Mouse (Mus musculus): ENCODE results near the gene Vwa3a. TPM values are rescaled to one million over a fixed set of nuclear protein-coding genes. Genes with fewer than 3 reads are reported as not detected.

Gene Vwa3a
- total RNA-seq, 1 experiment = 0.18 TPM

GRCm38 (mm10) chr7:120744606-120745005, 5.5 kb downstream of the Vwa3a start:
- no peak overlapping the region for H3K4me3 ChIP-seq (ENCODE audit: insufficient read depth in 1 of 2, low read depth in 1 of 2, low read length in 2 of 2, poor library complexity in 1 of 2, severe bottlenecking in 1 of 2)
- no peak for DNase-seq (ENCODE audit: low read depth, low spot score)
- H3K27ac ChIP-seq (ENCODE audit: insufficient read depth, low read depth, low read length, poor library complexity, severe bottlenecking) = no peak overlapping the region
- peaks cover 2 to 3% of the 10 kb centered on the region in 2 experiments; a peak in 2 of 4 replicates for H3K4me1 ChIP-seq (ENCODE audit: control insufficient read depth in 2 of 2, insufficient read depth in 2 of 2, low read length in 2 of 2, poor library complexity in 1 of 2)
- H3K9me3 ChIP-seq (ENCODE audit: control insufficient read depth, insufficient read depth, low read depth, low read length) = no peaks in the 10 kb centered on the region
- in situ Hi-C loops (cut with MboI; ENCODE audit: low sequenced_read_pairs in 2 of 2, unreplicated experiment in 2 of 2) = no loop called here
- H3K9ac ChIP-seq (ENCODE audit: insufficient read depth, low read depth, low read length, poor library complexity, severe bottlenecking) = no peak overlapping the region
- TF ChIP-seq CHD2 (IDR thresholded peaks at IDR 0.05; ENCODE audit: low read depth, low read length) (no peak), HCFC1 (IDR thresholded peaks at IDR 0.05; ENCODE audit: borderline replicate concordance, insufficient read depth, low read length) (no peak), ZNF384 (IDR thresholded peaks at IDR 0.05; ENCODE audit: low read depth, low read length) (no peak), ZC3H11A (IDR thresholded peaks at IDR 0.05; ENCODE audit: borderline replicate concordance, low read depth, low read length) (no peak), MAFK (IDR thresholded peaks at IDR 0.05; ENCODE audit: insufficient read depth, low read depth, low read length) (no peak)
- H3K36me3 ChIP-seq (ENCODE audit: control insufficient read depth, insufficient read depth, low read length, poor library complexity, severe bottlenecking) = no peaks in the 10 kb centered on the region

- Histone ChIP-seq H3K27ac (ENCODE audit: insufficient read depth, low read depth, low read length, poor library complexity, severe bottlenecking) (no peak overlapping the region), H3K9ac (ENCODE audit: insufficient read depth, low read depth, low read length, poor library complexity, severe bottlenecking) (no peak overlapping the region), H3K4me1 (ENCODE audit: control insufficient read depth in 2 of 2, insufficient read depth in 2 of 2, low read length in 2 of 2, poor library complexity in 1 of 2) (no peaks in the 10 kb centered on the region), H3K4me3 (ENCODE audit: insufficient read depth in 1 of 2, low read depth in 1 of 2, low read length in 2 of 2, poor library complexity in 1 of 2, severe bottlenecking in 1 of 2) (no peak overlapping the region), H3K36me3 (ENCODE audit: control insufficient read depth, insufficient read depth, low read length, poor library complexity, severe bottlenecking) (no peaks in the 10 kb centered on the region), H3K9me3 (ENCODE audit: control insufficient read depth, insufficient read depth, low read depth, low read length) (no peaks in the 10 kb centered on the region)
- DNase-seq (ENCODE audit: low read depth, low spot score) = no peak
- in situ Hi-C loops (cut with MboI; ENCODE audit: low sequenced_read_pairs in 2 of 2, unreplicated experiment in 2 of 2) = no loop called here
- TF ChIP-seq ZNF384 (IDR thresholded peaks at IDR 0.05; ENCODE audit: low read depth, low read length) = no peak
- TF ChIP-seq MAFK (IDR thresholded peaks at IDR 0.05; ENCODE audit: insufficient read depth, low read depth, low read length) = no peak
- TF ChIP-seq HCFC1 (IDR thresholded peaks at IDR 0.05; ENCODE audit: borderline replicate concordance, insufficient read depth, low read length) = no peak
- no peak for TF ChIP-seq CHD2 (IDR thresholded peaks at IDR 0.05; ENCODE audit: low read depth, low read length)
These were observed 6.9 kb downstream of the Vwa3a start for GRCm38 (mm10) chr7:120746029-120746428.

GRCm38 (mm10) chr7:120746821-120747220, 7.7 kb downstream of the Vwa3a start:
- H3K4me1 ChIP-seq (ENCODE audit: control insufficient read depth in 2 of 2, insufficient read depth in 2 of 2, low read length in 2 of 2, poor library complexity in 1 of 2) = no peaks in the 10 kb centered on the region
- H3K27ac ChIP-seq (ENCODE audit: insufficient read depth, low read depth, low read length, poor library complexity, severe bottlenecking) = no peak overlapping the region
- in situ Hi-C loops (cut with MboI; ENCODE audit: low sequenced_read_pairs in 2 of 2, unreplicated experiment in 2 of 2) = no loop called here
- TF ChIP-seq MAFK (IDR thresholded peaks at IDR 0.05; ENCODE audit: insufficient read depth, low read depth, low read length) (no peak), ZNF384 (IDR thresholded peaks at IDR 0.05; ENCODE audit: low read depth, low read length) (no peak), CHD2 (IDR thresholded peaks at IDR 0.05; ENCODE audit: low read depth, low read length) (no peak), HCFC1 (IDR thresholded peaks at IDR 0.05; ENCODE audit: borderline replicate concordance, insufficient read depth, low read length) (no peak), ZC3H11A (IDR thresholded peaks at IDR 0.05; ENCODE audit: borderline replicate concordance, low read depth, low read length) (no peak)
- no peak for DNase-seq (ENCODE audit: low read depth, low spot score)
- no peak overlapping the region for H3K9ac ChIP-seq (ENCODE audit: insufficient read depth, low read depth, low read length, poor library complexity, severe bottlenecking)
- no peaks in the 10 kb centered on the region for H3K9me3 ChIP-seq (ENCODE audit: control insufficient read depth, insufficient read depth, low read depth, low read length)
- no peaks in the 10 kb centered on the region for H3K36me3 ChIP-seq (ENCODE audit: control insufficient read depth, insufficient read depth, low read length, poor library complexity, severe bottlenecking)
- no peak overlapping the region for H3K4me3 ChIP-seq (ENCODE audit: insufficient read depth in 1 of 2, low read depth in 1 of 2, low read length in 2 of 2, poor library complexity in 1 of 2, severe bottlenecking in 1 of 2)

GRCm38 (mm10) chr7:120748478-120748877, 9.4 kb downstream of the Vwa3a start:
- Histone ChIP-seq H3K36me3 (ENCODE audit: control insufficient read depth, insufficient read depth, low read length, poor library complexity, severe bottlenecking) (no peaks in the 10 kb centered on the region), H3K4me1 (ENCODE audit: control insufficient read depth in 2 of 2, insufficient read depth in 2 of 2, low read length in 2 of 2, poor library complexity in 1 of 2) (no peaks in the 10 kb centered on the region), H3K9me3 (ENCODE audit: control insufficient read depth, insufficient read depth, low read depth, low read length) (no peaks in the 10 kb centered on the region), H3K4me3 (ENCODE audit: insufficient read depth in 1 of 2, low read depth in 1 of 2, low read length in 2 of 2, poor library complexity in 1 of 2, severe bottlenecking in 1 of 2) (no peak overlapping the region), H3K9ac (ENCODE audit: insufficient read depth, low read depth, low read length, poor library complexity, severe bottlenecking) (no peak overlapping the region), H3K27ac (ENCODE audit: insufficient read depth, low read depth, low read length, poor library complexity, severe bottlenecking) (no peak overlapping the region)
- in situ Hi-C loops (cut with MboI; ENCODE audit: low sequenced_read_pairs in 2 of 2, unreplicated experiment in 2 of 2) = no loop called here
- DNase-seq (ENCODE audit: low read depth, low spot score) = no peak
- no peak for TF ChIP-seq ZC3H11A (IDR thresholded peaks at IDR 0.05; ENCODE audit: borderline replicate concordance, low read depth, low read length)
- TF ChIP-seq CHD2 (IDR thresholded peaks at IDR 0.05; ENCODE audit: low read depth, low read length) = no peak
- no peak for TF ChIP-seq HCFC1 (IDR thresholded peaks at IDR 0.05; ENCODE audit: borderline replicate concordance, insufficient read depth, low read length)

GRCm38 (mm10) chr7:120751330-120751729, 12.2 kb downstream of the Vwa3a start:
- no peaks in the 10 kb centered on the region for H3K4me1 ChIP-seq (ENCODE audit: control insufficient read depth in 2 of 2, insufficient read depth in 2 of 2, low read length in 2 of 2, poor library complexity in 1 of 2)
- TF ChIP-seq ZC3H11A (IDR thresholded peaks at IDR 0.05; ENCODE audit: borderline replicate concordance, low read depth, low read length) = no peak
- TF ChIP-seq HCFC1 (IDR thresholded peaks at IDR 0.05; ENCODE audit: borderline replicate concordance, insufficient read depth, low read length) = no peak
- no peak for TF ChIP-seq ZNF384 (IDR thresholded peaks at IDR 0.05; ENCODE audit: low read depth, low read length)
- no peak for TF ChIP-seq CHD2 (IDR thresholded peaks at IDR 0.05; ENCODE audit: low read depth, low read length)
- TF ChIP-seq MAFK (IDR thresholded peaks at IDR 0.05; ENCODE audit: insufficient read depth, low read depth, low read length) = no peak
- H3K4me3 ChIP-seq (ENCODE audit: insufficient read depth in 1 of 2, low read depth in 1 of 2, low read length in 2 of 2, poor library complexity in 1 of 2, severe bottlenecking in 1 of 2) = no peak overlapping the region
- in situ Hi-C loops (cut with MboI; ENCODE audit: low sequenced_read_pairs in 2 of 2, unreplicated experiment in 2 of 2) = loop anchor here in 1 of 2 experiments (25.0 kb wide), 1 partner anchor 514 kb away; no protein-coding TSS in a partner anchor
- no peaks in the 10 kb centered on the region for H3K9me3 ChIP-seq (ENCODE audit: control insufficient read depth, insufficient read depth, low read depth, low read length)
- H3K27ac ChIP-seq (ENCODE audit: insufficient read depth, low read depth, low read length, poor library complexity, severe bottlenecking) = no peak overlapping the region
- DNase-seq (ENCODE audit: low read depth, low spot score) = no peak
- H3K9ac ChIP-seq (ENCODE audit: insufficient read depth, low read depth, low read length, poor library complexity, severe bottlenecking) = no peak overlapping the region
- H3K36me3 ChIP-seq (ENCODE audit: control insufficient read depth, insufficient read depth, low read length, poor library complexity, severe bottlenecking) = no peaks in the 10 kb centered on the region

All from ES-E14 (cell line).